Mouse (Mus musculus): ENCODE measurements around the gene Ak7.

GRCm38 (mm10) chr12:105683933-105684901 lies 21.6 kb upstream of the Ak7 start, which contains the start of gene Gskip:
- no peak for TF ChIP-seq GATA1 (IDR thresholded peaks at IDR 0.05; ENCODE audit: low read length)
- TF ChIP-seq TAL1 (IDR thresholded peaks at IDR 0.05; ENCODE audit: low read length): no peak

Data from erythroblast, embryonic 14.5 days (primary cell).